Comparison of ENCODE assay signal across 1 mouse cellular context in genomic region chr2:164499317-164499716, GRCm38 (mm10).
TF ChIP-seq lines count a peak whose summit lies in the region.

No protein-coding gene starts in this region.

TF ChIP-seq in MEL, 35 proteins besides CTCF, POLR2A, EP300 and RAD21:
- TF ChIP-seq KAT2A (conservative IDR thresholded peaks at IDR 0.05; ENCODE audit: low read depth, low read length): no peak
- TF ChIP-seq HCFC1 (IDR thresholded peaks at IDR 0.05; ENCODE audit: low read depth, low read length): no peak
- TF ChIP-seq SIN3A (IDR thresholded peaks at IDR 0.05; ENCODE audit: low read length): no peak
- no peak for TF ChIP-seq CHD1 (IDR thresholded peaks at IDR 0.05; ENCODE audit: low read depth, low read length)
- no peak for TF ChIP-seq POLR2AphosphoS2 (IDR thresholded peaks at IDR 0.05; ENCODE audit: low read length)
- no peak for TF ChIP-seq TBP (IDR thresholded peaks at IDR 0.05; ENCODE audit: low read depth, low read length)
- TF ChIP-seq CHD2 (IDR thresholded peaks at IDR 0.05; ENCODE audit: low read length): no peak
- TF ChIP-seq MAX (IDR thresholded peaks at IDR 0.05; ENCODE audit: low read length): no peak
- TF ChIP-seq E2F4 (IDR thresholded peaks at IDR 0.05; ENCODE audit: borderline replicate concordance, low read depth, low read length): no peak
- TF ChIP-seq JUND (IDR thresholded peaks at IDR 0.05; ENCODE audit: low read depth, low read length): no peak
- TF ChIP-seq TCF12 (IDR thresholded peaks at IDR 0.05; ENCODE audit: low read depth, low read length): no peak
- no peak for TF ChIP-seq ZKSCAN1 (IDR thresholded peaks at IDR 0.05; ENCODE audit: low read depth, low read length)
- no peak for TF ChIP-seq GABPA (IDR thresholded peaks at IDR 0.05; ENCODE audit: low read depth, low read length)
- TF ChIP-seq RCOR1 (IDR thresholded peaks at IDR 0.05; ENCODE audit: low read depth, low read length): no peak
- TF ChIP-seq MAZ (IDR thresholded peaks at IDR 0.05; ENCODE audit: low read depth, low read length): no peak
- no peak for TF ChIP-seq USF2 (IDR thresholded peaks at IDR 0.05; ENCODE audit: borderline replicate concordance in 1 of 2, insufficient read depth in 1 of 2, low read depth in 1 of 2, low read length in 2 of 2)
- no peak for TF ChIP-seq ZC3H11A (IDR thresholded peaks at IDR 0.05; ENCODE audit: low read depth, low read length)
- no peak for TF ChIP-seq ETS1 (IDR thresholded peaks at IDR 0.05; ENCODE audit: low read depth, low read length)
- TF ChIP-seq UBTF (IDR thresholded peaks at IDR 0.05; ENCODE audit: borderline replicate concordance, insufficient read depth, low read depth, low read length): no peak
